Mouse (Mus musculus) embryo, embryonic 10.5 days (tissue): ENCODE measurements around the gene H2-Q10.

ENCODE experiments used
- DNase-seq: peaks from one replicate; pipeline ENCODE4 v3.0.0-alpha.2; 2015; ENCODE audit warnings: low spot score

Gene H2-Q10

GRCm38 (mm10) chr17:35515911-35516640 lies 46.2 kb downstream of the H2-Q10 start:
- DNase-seq: peak; percentile 70

DNA sequence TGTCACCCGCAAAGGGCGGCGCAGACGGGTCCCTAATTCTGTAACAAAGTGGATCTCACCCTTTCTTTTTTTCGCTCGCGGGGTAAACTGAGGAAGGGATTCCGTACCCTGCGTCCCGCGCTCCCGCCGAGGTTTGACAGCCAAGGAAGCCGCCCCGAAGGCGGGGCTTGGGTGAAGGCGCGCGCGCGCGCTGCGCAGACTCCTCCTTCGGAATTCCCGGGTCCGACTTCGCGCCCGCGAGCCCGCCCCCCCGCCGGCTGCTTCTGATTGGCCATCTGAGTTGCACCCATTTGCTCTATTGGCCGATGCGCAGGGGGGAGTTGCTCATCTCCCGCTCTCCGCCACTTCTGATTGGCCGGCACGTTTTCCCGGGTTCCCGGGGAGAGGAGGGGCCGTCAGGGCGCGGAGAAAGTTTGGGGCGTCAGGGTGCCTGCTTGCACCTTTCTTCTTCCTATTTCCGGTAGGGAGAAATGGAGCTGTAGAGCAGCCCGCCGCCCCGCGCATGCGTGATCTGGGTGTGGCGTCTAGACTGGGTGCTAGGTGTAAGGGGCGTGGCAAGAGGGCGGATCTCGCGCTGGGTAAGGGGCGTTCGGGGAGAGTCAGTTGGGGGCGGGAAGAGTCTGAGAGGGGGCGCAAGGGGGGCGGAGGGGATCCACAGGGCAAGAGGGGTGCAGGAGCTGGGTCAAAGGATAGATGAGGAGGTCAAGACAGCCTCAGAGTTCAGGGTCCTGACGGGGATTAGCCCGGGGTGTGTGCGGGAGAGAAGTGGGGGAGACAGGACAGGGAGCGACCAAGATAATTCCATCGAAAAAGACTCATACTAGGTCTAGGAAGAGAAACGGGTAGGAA lies 47.0 kb downstream of the H2-Q10 start, which contains the start of the genes Tcf19 and Cchcr1:
Gene Tcf19 (minus strand): TSS at position 173 of the 849 bp plus-strand sequence.
Gene Cchcr1 (plus strand): TSS at position 449 of the 849 bp plus-strand sequence.
- DNase-seq: peak; percentile 97

DNA sequence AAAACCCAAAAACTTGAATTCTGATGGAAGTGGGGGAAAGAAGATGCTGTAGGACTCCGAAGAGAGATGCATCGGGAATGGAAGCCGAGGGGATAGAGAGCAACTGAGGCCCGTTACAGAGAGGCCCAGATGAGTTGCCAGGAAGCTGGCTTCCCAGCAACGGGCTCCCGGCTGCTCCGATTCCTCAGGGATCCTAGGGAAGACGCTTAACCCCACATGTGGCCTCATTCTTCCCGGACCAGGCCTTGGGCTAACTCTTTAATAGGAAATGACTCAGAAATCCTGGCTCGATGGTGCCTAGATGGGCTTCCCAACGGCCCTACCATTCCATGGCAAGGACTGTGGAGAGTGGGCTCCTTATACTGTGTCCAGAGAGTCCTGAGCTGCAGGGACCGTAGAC lies 47.6 kb downstream of the H2-Q10 start:
- DNase-seq: peak; percentile 27
